Mouse (Mus musculus) ovary, postnatal 36 days (tissue): ENCODE results near the gene C2cd2.

ENCODE experiments used
- DNase-seq: peaks from one replicate; pipeline ENCODE4 v3.0.0; 2022; ENCODE audit warnings: low spot score, mixed read lengths

C2cd2 gene

DNA sequence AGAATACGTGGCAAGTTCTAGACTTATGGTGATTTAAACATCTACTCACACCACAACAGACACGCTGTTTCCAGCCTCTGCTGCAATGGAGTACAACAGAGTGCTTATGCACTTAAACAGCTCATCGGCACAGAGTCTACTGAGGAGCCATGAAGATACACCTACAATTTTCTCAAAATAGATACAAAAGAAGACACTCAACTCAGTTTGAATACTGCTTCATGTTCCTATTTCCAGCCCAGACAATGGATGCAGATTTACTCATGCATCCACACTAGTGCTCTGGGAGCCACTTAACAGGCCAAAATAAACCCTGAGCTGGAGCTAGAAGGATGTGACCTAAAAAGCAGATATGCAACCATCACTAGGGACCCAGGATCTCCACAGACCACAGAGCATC, 153.5 kb downstream of the C2cd2 start:
- no peak for DNase-seq

DNA sequence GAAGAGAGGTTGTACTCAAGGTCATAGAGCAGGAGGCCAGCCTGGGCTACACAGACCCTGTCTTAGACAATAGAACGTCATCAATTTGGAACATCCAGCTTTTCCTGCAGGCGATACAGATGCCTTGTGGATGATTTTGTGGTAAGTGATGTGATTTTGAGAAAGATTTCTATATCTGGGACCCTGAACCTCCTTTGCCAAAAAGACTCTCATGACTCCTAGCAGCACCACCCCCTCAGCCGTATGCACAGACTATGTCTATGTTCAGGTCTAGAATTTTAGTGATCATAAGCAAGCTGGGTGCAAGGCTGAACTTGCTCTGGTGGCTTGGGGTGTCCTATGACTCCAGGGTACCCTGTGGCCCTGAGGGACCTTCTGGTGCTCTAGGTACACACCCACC, 156.8 kb downstream of the C2cd2 start:
- no peak for DNase-seq
